Mouse (Mus musculus) kidney, embryonic 14.5 days (tissue): ENCODE results near the gene Pygo2. TPM values are rescaled to one million over a fixed set of nuclear protein-coding genes. Genes with fewer than 3 reads are reported as not detected.
A peak's percentile ranks its signal among the peaks of the same experiment; 100 is the strongest.

Experiments used
- ATAC-seq: fragments of 200-750 bp; cut with Nextera tagmentation; 2 replicates; pipeline ENCODE4 v1.8.0; 2017; ENCODE audit warnings: moderate number of reproducible peaks, mild to moderate bottlenecking, moderate TSS enrichment, moderate library complexity; ENCODE audit not compliant: low FRiP score, low TSS enrichment
- H3K27ac ChIP-seq: fragments of 300-500 bp; sonication (generic); 2 replicates; pipeline ENCODE4 v1.5.1; 2014; ENCODE audit warnings: low read depth, mild to moderate bottlenecking, low read length, moderate library complexity, mixed read lengths
- H3K27me3 ChIP-seq: fragments of 300-500 bp; sonication (generic); 2 replicates; pipeline ENCODE4 v1.6.1; 2014; ENCODE audit warnings: mild to moderate bottlenecking, low read length; ENCODE audit not compliant: control insufficient read depth, insufficient read depth
- H3K36me3 ChIP-seq: fragments of 300-500 bp; sonication (generic); 2 replicates; pipeline ENCODE4 v1.6.1; 2014; ENCODE audit warnings: low read length, mixed read lengths; ENCODE audit not compliant: control insufficient read depth, insufficient read depth
- H3K4me1 ChIP-seq: fragments of 300-500 bp; sonication (generic); 2 replicates; pipeline ENCODE4 v1.6.1; 2014; ENCODE audit warnings: low read length, mixed read lengths; ENCODE audit not compliant: control insufficient read depth, insufficient read depth
- H3K4me2 ChIP-seq: fragments of 300-500 bp; sonication (generic); replicated peaks from 2 replicates; pipeline ENCODE4 v1.6.1; 2014; ENCODE audit warnings: low read depth, mild to moderate bottlenecking, low read length
- H3K4me3 ChIP-seq: fragments of 300-500 bp; sonication (generic); 2 replicates; pipeline ENCODE4 v1.5.1; 2014; ENCODE audit warnings: mild to moderate bottlenecking, low read length
- H3K9ac ChIP-seq: fragments of 300-500 bp; sonication (generic); 2 replicates; pipeline ENCODE4 v1.6.1; 2014; ENCODE audit warnings: low read depth, mild to moderate bottlenecking, low read length, moderate library complexity
- H3K9me3 ChIP-seq: fragments of 300-500 bp; sonication (generic); 2 replicates; pipeline ENCODE4 v1.6.1; 2016; ENCODE audit warnings: low read length; ENCODE audit not compliant: control insufficient read depth
- WGBS: fragments of 180-500 bp; shearing (Covaris S2); extraction: QIAGEN DNeasy Blood & Tissue Kit; methylation state at CpG from one replicate; pipeline ENCODE4 v1.1.7; 2014; 5-methylcytosine and 5-hydroxymethylcytosine counted together
- polyA plus RNA-seq: library from polyadenylated mRNA; unstranded; fragments of >200 nt; fragmentation: Nextera tagmentation; extraction: Ambion mirVana; gene quantifications from 2 replicates; pipeline ENCODE4 v1.2.1, GENCODE M21; 2014

The Pygo2 gene
- polyA plus RNA-seq, 1 experiment from 2014 or later, result 53.0 TPM

DNA sequence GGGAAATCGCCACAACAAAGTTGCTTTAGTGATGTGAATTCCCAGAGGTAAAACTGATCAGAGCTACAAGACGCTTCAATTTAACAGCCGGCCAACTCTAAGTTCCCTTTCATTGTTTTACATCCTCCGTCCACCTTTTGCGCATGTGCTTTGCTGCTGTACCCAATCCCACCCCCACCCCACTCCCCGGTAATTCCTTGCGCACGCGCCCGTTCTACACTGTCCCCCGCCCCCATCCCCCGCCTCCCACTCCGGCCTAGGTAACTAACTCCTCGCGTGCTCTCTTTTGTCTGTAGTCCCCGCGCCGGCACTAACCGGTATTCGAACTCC is 12.2 kb upstream of the Pygo2 start:
- 0% methylated on average over 20 of the region's 20 CpGs for WGBS
- peak; percentile 26 for ATAC-seq
- H3K9me3 ChIP-seq, result no peaks in the 10 kb centered on the region

DNA sequence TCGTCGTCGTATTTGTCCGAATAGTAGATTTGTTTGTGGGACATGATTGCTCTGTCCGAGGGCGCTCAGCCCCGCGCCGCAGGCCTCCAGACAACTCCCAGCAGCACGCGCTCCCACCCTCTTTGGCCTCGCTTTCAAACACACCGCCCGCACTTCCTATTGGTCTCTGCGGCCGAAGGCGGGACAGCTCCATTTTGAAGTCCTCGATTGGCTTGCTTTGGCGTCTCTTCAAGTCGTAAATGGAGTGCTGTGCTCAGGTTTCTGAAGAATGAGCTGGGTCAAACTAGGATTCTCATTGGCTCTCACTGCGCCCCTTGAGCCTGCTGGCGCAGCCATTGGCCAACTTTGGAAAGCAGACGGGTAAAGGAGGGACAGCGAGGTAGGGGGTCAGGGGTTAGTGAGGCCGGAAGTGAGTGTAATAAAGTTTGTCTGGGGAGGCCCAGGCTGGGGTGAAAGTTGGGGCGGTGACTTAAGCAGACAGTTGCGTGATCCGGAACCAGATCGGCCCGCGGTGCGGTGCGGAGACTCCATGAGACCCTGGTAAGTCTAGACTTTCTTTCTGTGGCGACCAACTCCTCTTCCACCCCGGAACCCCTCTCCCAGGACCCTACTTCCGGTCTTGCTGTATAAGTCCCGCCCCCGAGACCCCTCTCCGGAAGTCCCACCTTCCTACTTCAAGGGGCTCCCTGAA is 11.7 kb upstream of the Pygo2 start, which contains the start of the genes Cks1b and Shc1:
Gene Cks1b (minus strand): TSS at position 214 of the 691 bp plus-strand sequence.
Gene Shc1 (plus strand): TSS at position 274 of the 691 bp plus-strand sequence.
- ATAC-seq, result peak; percentile 92
- Histone ChIP-seq H3K27me3 (no peaks in the 10 kb centered on the region), H3K4me2 (peak within 1 kb of the TSS; percentile 93), H3K4me3 (peak within 1 kb of the TSS; percentile 80), H3K9me3 (no peaks in the 10 kb centered on the region), H3K4me1 (peaks cover 41% of the 10 kb centered on the region), H3K9ac (peak within 1 kb of the TSS; percentile 70), H3K27ac (peak within 1 kb of the TSS; percentile 99), H3K36me3 (peaks cover 36% of the 10 kb centered on the region)
- under 1% methylated on average over 39 of the region's 39 CpGs for WGBS

More for the DNA sequence above, 12.2 kb upstream of the Pygo2 start:
- peak overlapping the region; percentile 78 for H3K4me2 ChIP-seq
- H3K36me3 ChIP-seq, result peaks cover 37% of the 10 kb centered on the region
- peaks cover 36% of the 10 kb centered on the region for H3K4me1 ChIP-seq
- peak overlapping the region; percentile 80 for H3K4me3 ChIP-seq
- H3K27ac ChIP-seq, result peak overlapping the region; percentile 99
- peak overlapping the region; percentile 70 for H3K9ac ChIP-seq
- no peaks in the 10 kb centered on the region for H3K27me3 ChIP-seq

DNA sequence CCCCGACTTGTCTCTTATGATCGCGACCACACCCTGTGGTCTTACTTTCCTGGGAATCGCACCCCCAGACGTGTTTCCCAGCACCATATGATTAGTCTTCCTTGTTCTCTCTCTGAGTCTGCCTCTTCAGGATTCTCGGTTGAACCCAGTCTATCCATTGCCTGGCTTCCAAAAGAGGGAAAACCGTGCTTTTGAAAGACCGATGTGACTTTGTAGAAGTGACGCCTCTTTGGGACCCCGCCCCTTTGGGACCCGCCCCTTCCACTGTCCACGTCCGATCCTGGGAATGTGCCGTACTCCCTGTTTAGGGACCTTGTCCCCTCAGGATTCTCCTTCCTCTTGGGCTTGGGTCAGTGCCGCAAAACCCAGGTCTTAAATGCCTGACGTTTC is 11.2 kb upstream of the Pygo2 start:
- H3K4me2 ChIP-seq, result peak overlapping the region; percentile 93
- no peaks in the 10 kb centered on the region for H3K27me3 ChIP-seq
- peak overlapping the region; percentile 80 for H3K4me3 ChIP-seq
- H3K9ac ChIP-seq, result peak overlapping the region; percentile 69
- H3K9me3 ChIP-seq, result no peaks in the 10 kb centered on the region
- ATAC-seq, result peak; percentile 13
- WGBS, result under 1% methylated on average over 16 of the region's 16 CpGs
- H3K36me3 ChIP-seq, result peaks cover 35% of the 10 kb centered on the region
- H3K4me1 ChIP-seq, result peaks cover 42% of the 10 kb centered on the region
- peak overlapping the region; percentile 99 for H3K27ac ChIP-seq

GRCm38 (mm10) chr3:89419571-89419970 is 10.4 kb upstream of the Pygo2 start:
- WGBS, result 2% methylated on average over 9 of the region's 9 CpGs
- H3K27ac ChIP-seq, result peak overlapping the region; percentile 99
- peak overlapping the region; percentile 80 for H3K4me3 ChIP-seq
- peak overlapping the region; percentile 69 for H3K9ac ChIP-seq
- H3K36me3 ChIP-seq, result peaks cover 35% of the 10 kb centered on the region
- no peaks in the 10 kb centered on the region for H3K9me3 ChIP-seq
- no peak for ATAC-seq
- H3K4me2 ChIP-seq, result peak overlapping the region; percentile 93
- H3K4me1 ChIP-seq, result peaks cover 48% of the 10 kb centered on the region
- no peaks in the 10 kb centered on the region for H3K27me3 ChIP-seq

DNA sequence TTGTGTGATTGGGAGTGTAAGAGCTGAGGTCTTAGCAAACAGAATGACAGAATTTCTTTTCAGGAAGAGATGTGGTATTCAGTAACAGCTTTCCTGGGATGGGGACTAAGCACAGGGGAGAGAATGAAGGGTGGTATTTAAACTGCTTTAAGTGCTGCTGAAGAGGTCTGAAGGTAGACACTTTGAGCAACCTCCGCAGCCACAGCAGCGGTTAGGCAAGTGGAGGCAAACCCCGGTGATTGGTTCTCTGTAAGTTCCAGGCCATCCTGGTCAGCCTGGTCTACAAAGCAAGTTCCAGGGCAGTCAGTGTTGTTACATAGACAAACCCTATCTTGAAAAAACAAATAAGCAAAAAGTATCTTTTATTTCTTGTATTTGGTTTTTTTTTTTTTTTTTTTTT is 10.0 kb upstream of the Pygo2 start:
- WGBS, result 8% methylated on average over 3 of the region's 3 CpGs
- Histone ChIP-seq H3K27ac (peak overlapping the region; percentile 99), H3K9me3 (no peaks in the 10 kb centered on the region), H3K4me3 (peak overlapping the region; percentile 80), H3K4me1 (peaks cover 50% of the 10 kb centered on the region), H3K36me3 (peaks cover 35% of the 10 kb centered on the region), H3K4me2 (peak overlapping the region; percentile 93), H3K27me3 (no peaks in the 10 kb centered on the region), H3K9ac (peak overlapping the region; percentile 69)
- no peak for ATAC-seq

GRCm38 (mm10) chr3:89420421-89420820 is 9.6 kb upstream of the Pygo2 start:
- whole genome bisulfite sequencing, result 53% methylated on average over 2 of the region's 2 CpGs
- peak overlapping the region; percentile 99 for H3K27ac ChIP-seq
- no peak for ATAC-seq
- H3K4me1 ChIP-seq, result peaks cover 50% of the 10 kb centered on the region
- peak overlapping the region; percentile 93 for H3K4me2 ChIP-seq
- peaks cover 34% of the 10 kb centered on the region for H3K36me3 ChIP-seq
- peak overlapping the region; percentile 70; the same call in 1 of the 2 replicates for H3K9ac ChIP-seq
- H3K4me3 ChIP-seq, result peak overlapping the region; percentile 80; the same call in 1 of the 2 replicates
- H3K27me3 ChIP-seq, result no peaks in the 10 kb centered on the region
- H3K9me3 ChIP-seq, result no peaks in the 10 kb centered on the region

- H3K27ac ChIP-seq, result peak overlapping the region; percentile 91
- no peaks in the 10 kb centered on the region for H3K27me3 ChIP-seq
- peak; percentile 83 for ATAC-seq
- H3K36me3 ChIP-seq, result peaks cover 32% of the 10 kb centered on the region
- H3K4me2 ChIP-seq, result peak overlapping the region; percentile 88
- no peaks in the 10 kb centered on the region for H3K9me3 ChIP-seq
- 2% methylated on average over 11 of the region's 11 CpGs for WGBS
- H3K4me3 ChIP-seq, result peak overlapping the region; percentile 57
- H3K4me1 ChIP-seq, result peaks cover 50% of the 10 kb centered on the region
- peak overlapping the region; percentile 70; the same call in 1 of the 2 replicates for H3K9ac ChIP-seq
Measured at GRCm38 (mm10) chr3:89421002-89421774, 8.8 kb upstream of the Pygo2 start.

- Histone ChIP-seq H3K4me3 (peak overlapping the region; percentile 57), H3K4me1 (peaks cover 43% of the 10 kb centered on the region), H3K27me3 (no peaks in the 10 kb centered on the region), H3K9me3 (no peaks in the 10 kb centered on the region), H3K27ac (peak overlapping the region; percentile 91), H3K36me3 (peaks cover 34% of the 10 kb centered on the region; the same call in 1 of the 2 replicates), H3K9ac (peak overlapping the region; percentile 70), H3K4me2 (peak overlapping the region; percentile 88)
- WGBS, result 3% methylated on average over 22 of the region's 22 CpGs
- ATAC-seq, result no peak
Measured at GRCm38 (mm10) chr3:89421810-89422473, 8.1 kb upstream of the Pygo2 start.
